Mouse (Mus musculus) c-Kit-positive CD71-positive TER-119-positive erythroid progenitor cells, embryonic 14.5 days (primary cell): Measurements from ENCODE around the gene Fam120a.
A peak's percentile ranks its signal among the peaks of the same experiment; 100 is the strongest.

ENCODE experiments used
- DNase-seq: peaks from one replicate; pipeline ENCODE4 v3.0.0-alpha.2; 2013; ENCODE audit warnings: low spot score

Gene Fam120a

GRCm38 (mm10) chr13:48911426-48911825 lies 56.4 kb downstream of the Fam120a start:
- DNase-seq = no peak

DNA sequence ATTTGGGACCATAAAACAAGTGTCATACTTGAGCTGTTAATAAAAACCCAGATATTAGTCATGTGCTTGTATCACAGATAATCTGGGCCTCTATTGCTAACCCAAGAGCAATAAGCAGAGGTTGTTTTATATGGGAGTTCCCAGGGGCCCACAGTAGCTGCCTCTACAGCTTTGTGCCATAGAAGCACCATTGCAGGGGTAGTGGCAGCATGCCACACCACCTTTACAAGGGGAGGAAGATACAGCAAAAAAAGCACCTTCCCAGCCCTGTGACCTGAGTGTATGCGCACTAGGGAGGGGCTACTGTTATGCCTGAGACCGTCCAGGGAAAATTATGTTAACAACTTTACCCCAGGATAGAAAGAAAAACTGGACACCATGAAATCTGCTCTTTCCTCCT lies 62.4 kb downstream of the Fam120a start:
- no peak for DNase-seq

GRCm38 (mm10) chr13:48895376-48895775 lies 72.4 kb downstream of the Fam120a start:
- no peak for DNase-seq

- DNase-seq = no peak
Observed at GRCm38 (mm10) chr13:48890260-48890960, 77.4 kb downstream of the Fam120a start.

DNA sequence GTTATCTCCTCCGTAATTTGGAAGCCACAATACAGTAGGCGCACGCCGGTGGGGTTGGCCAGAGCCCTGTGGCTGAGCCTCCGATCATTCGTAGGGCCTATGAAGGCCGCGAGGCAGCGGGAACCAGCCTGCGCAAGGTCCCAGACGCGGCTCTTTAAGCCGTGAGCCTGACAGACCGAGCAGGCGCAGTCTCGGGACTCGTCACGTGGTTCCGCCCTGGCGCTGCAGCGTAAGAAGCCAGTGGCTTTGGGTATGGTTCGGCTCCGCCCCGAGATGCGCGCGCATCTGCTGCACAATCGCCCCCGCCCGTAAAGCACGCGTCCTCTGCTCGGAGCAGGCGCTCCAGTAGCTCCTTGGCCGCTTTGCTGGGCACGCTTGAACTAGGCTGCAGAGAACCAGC lies 89.3 kb downstream of the Fam120a start:
- peak; percentile 96 for DNase-seq

GRCm38 (mm10) chr13:48877805-48878204 lies 90.0 kb downstream of the Fam120a start:
- DNase-seq = no peak

- no peak for DNase-seq
Observed at GRCm38 (mm10) chr13:48872726-48873125, 95.1 kb downstream of the Fam120a start.

GRCm38 (mm10) chr13:48871887-48872606 lies 95.8 kb downstream of the Fam120a start:
- no peak for DNase-seq

GRCm38 (mm10) chr13:48870771-48871731 lies 96.8 kb downstream of the Fam120a start, which contains the start of gene Phf2:
Gene Phf2, minus strand, starts transcription at chr13:48871119.
- no peak for DNase-seq

DNA sequence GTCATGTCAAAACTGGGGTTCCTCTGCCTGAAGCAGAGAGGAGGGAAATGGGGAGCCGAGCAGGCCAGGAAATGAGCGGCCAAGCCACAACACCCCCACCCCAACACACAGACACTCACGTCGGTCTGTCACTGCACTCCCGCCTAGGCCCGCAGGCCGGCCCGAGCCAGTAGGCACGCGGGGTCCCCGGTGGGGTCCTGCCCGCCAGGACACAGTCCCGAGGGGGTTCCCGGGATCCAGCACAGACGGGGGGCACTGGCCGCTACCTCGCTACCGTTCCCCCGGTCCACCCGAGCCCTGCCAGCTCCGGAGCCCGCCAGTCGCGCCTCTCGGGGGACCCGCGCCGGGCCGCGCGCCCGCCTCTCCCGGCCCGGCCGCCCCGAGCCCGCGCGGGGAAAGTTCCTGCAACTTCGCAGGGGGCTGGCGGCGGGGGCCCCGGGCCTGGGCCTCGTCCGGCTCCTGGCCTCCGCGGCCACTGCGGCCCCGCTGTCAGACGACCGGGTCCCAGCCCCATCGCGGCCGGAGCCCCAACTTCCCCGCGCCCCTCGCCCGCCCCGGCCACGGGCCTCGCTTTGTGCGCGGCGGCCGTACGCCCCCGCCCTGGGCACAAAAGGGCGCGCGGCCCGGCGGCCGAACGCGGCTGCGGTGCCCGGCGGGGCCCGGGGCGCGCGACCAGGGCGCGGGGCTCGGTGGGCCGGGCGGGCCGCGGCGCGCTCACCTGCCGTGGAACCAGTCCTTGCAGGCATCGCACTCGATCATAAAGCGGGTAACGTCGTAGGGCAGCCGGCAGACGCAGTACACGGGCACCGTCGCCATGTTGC lies 97.7 kb downstream of the Fam120a start:
- no peak for DNase-seq

DNA sequence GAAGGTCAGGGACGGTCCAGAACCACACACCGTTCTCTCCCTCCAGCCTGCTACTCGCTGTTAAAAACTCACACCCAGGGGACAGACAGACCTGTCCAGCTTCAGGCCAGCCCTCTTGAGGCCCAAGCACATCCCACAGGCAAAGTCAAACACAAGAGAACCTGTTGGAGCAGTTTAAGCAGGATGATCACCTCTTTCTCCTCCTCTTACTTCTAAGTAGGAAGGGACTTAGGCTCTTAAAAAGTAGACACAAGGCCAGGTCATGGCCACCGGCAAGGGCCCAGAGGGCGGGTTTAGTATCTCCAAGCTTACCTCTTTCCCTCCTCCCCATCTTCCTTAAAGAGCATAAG lies 98.2 kb downstream of the Fam120a start:
- DNase-seq = peak; percentile 49

DNA sequence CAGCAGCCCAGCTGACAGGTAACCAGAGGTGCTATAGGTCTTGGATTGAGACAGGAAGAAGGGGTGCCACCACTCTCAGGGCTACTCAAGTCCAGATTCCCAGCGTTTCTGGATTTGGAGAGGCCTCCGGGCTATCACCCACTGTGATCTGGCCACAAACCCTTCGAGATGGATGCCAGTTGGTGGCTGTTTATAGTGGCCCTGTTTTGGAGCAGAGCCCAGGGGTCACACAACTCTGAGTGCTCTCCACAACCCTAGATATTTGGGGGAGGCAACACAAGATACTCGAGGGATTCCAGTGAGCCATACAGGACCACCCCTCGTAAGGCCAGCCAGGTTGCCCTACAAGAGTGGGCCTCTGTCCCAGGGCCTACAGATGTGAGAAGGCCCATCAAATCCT lies 98.7 kb downstream of the Fam120a start:
- no peak for DNase-seq

GRCm38 (mm10) chr13:48864673-48865356 lies 103.0 kb downstream of the Fam120a start:
- no peak for DNase-seq

DNA sequence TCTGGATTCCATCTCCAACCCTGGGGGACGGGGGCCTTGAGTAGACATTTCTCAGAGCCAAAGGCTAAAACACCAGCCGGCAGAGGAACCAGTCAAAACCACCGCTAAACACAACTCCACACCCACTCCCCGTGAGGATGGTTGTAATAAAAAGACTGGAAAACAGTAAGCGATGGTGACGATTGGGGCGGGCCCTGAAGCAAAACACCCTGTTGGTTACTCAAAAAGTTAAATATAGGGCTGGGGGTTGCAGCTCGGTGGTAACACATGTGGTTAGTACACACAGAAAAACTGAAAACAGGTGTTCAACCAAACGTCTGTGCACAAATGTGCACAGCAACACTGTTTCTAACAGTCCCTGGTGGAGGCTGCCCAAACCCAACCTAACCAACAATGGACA lies 104.3 kb downstream of the Fam120a start:
- no peak for DNase-seq

DNA sequence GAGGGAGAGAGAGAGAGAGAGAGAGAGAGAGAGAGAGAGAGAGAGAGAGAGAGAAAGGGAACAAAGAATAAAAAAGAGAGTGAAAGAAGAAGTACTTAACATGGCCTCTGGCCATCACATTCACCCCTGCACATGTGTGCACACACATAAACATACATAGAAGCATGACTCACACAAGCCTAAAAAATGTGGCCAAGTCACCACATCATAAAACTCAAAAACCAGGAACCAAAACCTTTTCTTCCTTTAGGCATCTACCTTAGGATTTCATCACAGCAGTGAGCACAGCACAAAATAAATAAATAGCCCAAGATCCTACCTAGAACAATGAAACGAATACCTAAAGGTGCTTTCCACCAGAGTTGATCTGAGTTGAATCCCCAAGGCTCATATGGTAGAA lies 105.9 kb downstream of the Fam120a start:
- no peak for DNase-seq

DNA sequence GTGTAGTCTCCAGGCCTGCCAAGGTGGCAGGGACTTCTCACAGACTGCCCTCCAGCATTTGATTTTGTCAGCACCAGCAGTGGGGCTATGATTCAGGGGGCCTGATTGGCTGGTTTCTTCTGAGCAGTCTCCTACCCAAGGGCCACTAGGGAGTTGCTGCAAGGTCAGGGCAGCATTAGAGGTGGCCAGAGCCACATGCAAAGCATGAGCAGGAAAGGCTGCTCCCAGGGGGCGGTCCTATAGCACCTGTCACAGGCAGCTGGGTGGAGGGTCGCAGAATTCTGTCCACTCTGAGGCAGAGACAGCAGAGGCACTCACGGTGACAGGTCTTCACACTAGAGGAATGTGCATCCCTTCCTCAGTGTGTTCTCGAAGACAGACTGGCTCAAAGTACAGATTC lies 109.0 kb downstream of the Fam120a start:
- DNase-seq = no peak

DNA sequence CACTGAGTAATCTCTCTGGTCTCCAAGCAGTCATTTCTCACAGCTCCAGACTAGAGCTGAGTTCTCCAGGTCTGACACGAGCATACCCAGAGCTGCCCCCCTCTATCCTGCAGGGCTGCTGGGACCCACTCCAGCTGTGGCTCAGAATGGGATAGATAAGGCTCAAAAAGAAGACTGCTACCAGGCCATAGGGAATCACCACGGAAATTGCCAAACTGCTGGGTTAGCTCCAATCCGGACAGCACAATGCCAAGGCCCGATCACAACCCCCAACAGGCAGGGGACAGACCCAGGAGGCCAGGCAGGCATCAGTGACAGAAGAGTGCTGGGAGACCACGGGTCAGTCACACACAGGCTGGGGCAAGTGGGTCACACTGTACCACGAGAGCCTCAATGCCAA lies 109.8 kb downstream of the Fam120a start:
- DNase-seq = no peak

DNA sequence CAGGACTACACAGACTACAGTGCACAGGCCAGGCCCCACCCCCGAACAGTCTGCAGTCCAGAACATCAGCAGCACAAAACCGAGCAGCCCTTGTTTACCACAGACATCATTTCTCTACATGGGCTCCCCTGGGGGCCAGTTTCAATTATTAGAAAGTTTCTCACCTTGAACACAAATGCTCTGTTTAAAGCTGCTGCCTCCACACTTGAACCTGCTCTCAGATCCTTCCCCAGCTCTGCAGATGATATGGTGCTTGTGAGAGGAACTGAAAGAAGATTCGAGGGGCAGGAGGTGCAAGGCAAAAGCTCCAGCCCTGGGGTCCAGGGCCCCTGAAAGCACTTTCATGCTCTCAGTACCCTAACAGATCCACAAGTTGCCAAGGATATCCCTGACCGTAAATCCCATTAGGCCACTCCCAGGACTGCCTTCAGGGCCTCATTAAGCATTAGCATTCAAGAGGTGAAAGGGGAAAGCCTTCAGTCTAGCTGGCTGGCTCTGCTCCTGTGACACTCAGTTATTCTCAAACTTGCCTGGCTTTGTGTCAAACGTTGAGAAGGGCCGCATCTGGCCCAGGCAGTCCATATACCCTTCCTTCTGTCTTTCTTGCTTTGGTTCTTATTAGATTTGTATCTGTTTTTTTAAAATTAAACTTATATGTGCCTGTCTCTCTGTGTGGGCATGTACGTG lies 110.4 kb downstream of the Fam120a start:
- DNase-seq = no peak

DNA sequence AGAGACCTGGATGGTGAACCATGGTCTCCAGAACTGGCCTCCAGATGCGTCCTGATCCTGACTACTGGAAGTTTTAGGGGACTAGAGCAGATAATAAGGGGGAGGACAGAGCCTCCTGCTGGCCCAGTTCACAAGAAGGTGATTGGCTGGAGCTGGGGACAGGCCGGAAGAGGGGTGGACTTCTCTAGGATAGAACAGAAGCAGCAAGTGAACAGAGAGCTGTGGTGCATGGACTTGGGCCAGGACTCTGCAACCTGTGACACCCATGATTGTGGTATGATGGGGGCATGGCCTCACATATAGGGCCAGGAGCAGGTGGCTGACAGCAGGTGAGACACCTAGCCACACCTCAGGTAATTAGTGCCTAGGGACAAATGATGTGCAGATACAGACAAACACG lies 113.9 kb downstream of the Fam120a start:
- no peak for DNase-seq

GRCm38 (mm10) chr13:48853475-48853874 lies 114.3 kb downstream of the Fam120a start:
- DNase-seq = peak; percentile 41

DNA sequence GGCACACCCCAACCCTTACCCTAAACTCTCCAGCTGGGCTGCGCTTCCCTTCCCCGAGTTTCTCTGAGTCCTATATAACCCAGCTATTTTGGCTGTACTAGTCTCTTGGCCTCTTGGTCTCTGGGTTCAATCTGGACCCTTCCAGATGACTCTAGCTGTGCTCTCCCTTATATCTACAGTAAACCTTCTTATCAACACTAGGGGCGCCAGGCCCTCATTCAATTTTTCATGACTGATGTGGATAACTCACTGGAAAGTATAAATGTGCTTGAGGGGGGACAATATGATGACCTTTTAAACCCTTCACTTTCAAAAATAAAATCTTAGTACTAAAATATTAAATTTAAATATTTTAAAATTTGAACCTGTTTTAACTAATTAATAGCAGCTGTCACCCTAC lies 115.0 kb downstream of the Fam120a start:
- DNase-seq = peak; percentile 34
